Mouse (Mus musculus) gastrocnemius, postnatal 4 days (tissue): ENCODE data around the gene Dnajc8. TPM values are rescaled to one million over a fixed set of nuclear protein-coding genes. Genes with fewer than 3 reads are reported as not detected.
"Not testable (repeated sequence)": the region's sequence is repeated elsewhere in the genome, so short reads cannot be mapped to it uniquely, and the experiment has no call there.

ENCODE experiments used
- DNase-seq, 2 experiments: peaks; one replicate each; pipeline ENCODE4 v3.0.0; 2021 to 2022; ENCODE audit warnings: low spot score in 2 of 2, mixed read lengths in 2 of 2
- total RNA-seq, 2 experiments: library from RNA; stranded (reverse); gene quantifications; 2 replicates each; pipeline ENCODE4 v1.2.3; 2021

Gene Dnajc8
- total RNA-seq, 2 experiments from 2014 or later: 71.4 to 79.4 TPM

GRCm38 (mm10) chr4:132514555-132515135 lies 20.7 kb upstream of the Dnajc8 start:
- peak; percentile 71 to 81 for DNase-seq

GRCm38 (mm10) chr4:132515369-132516155 lies 19.8 kb upstream of the Dnajc8 start:
- DNase-seq: peak; percentile 72 to 90

GRCm38 (mm10) chr4:132518066-132518465 lies 17.3 kb upstream of the Dnajc8 start:
- DNase-seq: no peak

GRCm38 (mm10) chr4:132519188-132519587 lies 16.2 kb upstream of the Dnajc8 start:
- DNase-seq: no peak

GRCm38 (mm10) chr4:132524321-132524741 lies 11.0 kb upstream of the Dnajc8 start:
- DNase-seq: no peak

GRCm38 (mm10) chr4:132524808-132525207 lies 10.5 kb upstream of the Dnajc8 start:
- DNase-seq: no peak

GRCm38 (mm10) chr4:132526678-132527077 lies 8.7 kb upstream of the Dnajc8 start:
- no peak for DNase-seq

- DNase-seq: no peak
Observed at GRCm38 (mm10) chr4:132527917-132528522, 7.3 kb upstream of the Dnajc8 start.

- no peak for DNase-seq
Observed at GRCm38 (mm10) chr4:132529344-132529743, 6.0 kb upstream of the Dnajc8 start.

- DNase-seq: no peak
Observed at GRCm38 (mm10) chr4:132530033-132530804, 5.1 kb upstream of the Dnajc8 start.

- DNase-seq: no peak
Observed at GRCm38 (mm10) chr4:132532496-132532895, 2.9 kb upstream of the Dnajc8 start.

- DNase-seq: peak; percentile 73 to 91
Observed at GRCm38 (mm10) chr4:132532981-132533916, 2.1 kb upstream of the Dnajc8 start, which contains the start of gene Atpif1. TSS of gene Atpif1 (minus strand) at chr4:132533659.

GRCm38 (mm10) chr4:132539481-132539880 lies 4.1 kb downstream of the Dnajc8 start:
- no peak for DNase-seq

GRCm38 (mm10) chr4:132541413-132541812 lies 6.1 kb downstream of the Dnajc8 start:
- DNase-seq: no peak

GRCm38 (mm10) chr4:132542724-132543123 lies 7.4 kb downstream of the Dnajc8 start:
- DNase-seq: no peak

GRCm38 (mm10) chr4:132545851-132546250 lies 10.5 kb downstream of the Dnajc8 start:
- DNase-seq: peak in 1 of 2 experiments; percentile 56

GRCm38 (mm10) chr4:132554221-132554620 lies 18.9 kb downstream of the Dnajc8 start:
- no peak for DNase-seq

GRCm38 (mm10) chr4:132554653-132555052 lies 19.3 kb downstream of the Dnajc8 start:
- DNase-seq: no peak

- not testable (repeated sequence) for DNase-seq
Observed at GRCm38 (mm10) chr4:132555550-132555949, 20.2 kb downstream of the Dnajc8 start.

GRCm38 (mm10) chr4:132563261-132563660 lies 27.9 kb downstream of the Dnajc8 start:
- no peak for DNase-seq
